Mouse (Mus musculus) MEL (cell line): ENCODE data around the gene Etfdh. TPM values are rescaled to one million over a fixed set of nuclear protein-coding genes. Genes with fewer than 3 reads are reported as not detected.
"Not testable (repeated sequence)": the region's sequence is repeated elsewhere in the genome, so short reads cannot be mapped to it uniquely, and the experiment has no call there.

Experiments
- DNase-seq: peaks from one replicate; pipeline ENCODE4 v3.0.0; 2011; ENCODE audit warnings: low read depth, low spot score
- H3K27ac ChIP-seq: 2 replicates; pipeline ENCODE4 v1.5.1; 2012; ENCODE audit warnings: low read depth, mild to moderate bottlenecking, control low read depth, low read length, moderate library complexity; ENCODE audit not compliant: control insufficient read depth
- H3K27me3 ChIP-seq, 2 experiments: fragments of 150-350 bp in 1 of 2; sonication (generic) in 1 of 2; 2 replicates each; pipeline ENCODE4 v1.6.1; 2012; ENCODE audit warnings: low read length in 2 of 2, mild to moderate bottlenecking in 2 of 2, improper control_type of control experiment in 1 of 2, moderate library complexity in 1 of 2; ENCODE audit not compliant: insufficient read depth in 2 of 2, control insufficient read depth in 1 of 2
- H3K36me3 ChIP-seq, 2 experiments: 2 replicates each; pipeline ENCODE4 v1.6.1; 2012 to 2014; ENCODE audit warnings: low read length in 2 of 2, improper control_type of control experiment in 1 of 2, inconsistent platforms in 1 of 2, mild to moderate bottlenecking in 1 of 2; ENCODE audit not compliant: insufficient read depth in 2 of 2, control insufficient read depth in 1 of 2
- H3K4me1 ChIP-seq, 2 experiments: fragments of 150-350 bp in 1 of 2; sonication (generic) in 1 of 2; 2 replicates each; pipeline ENCODE4 v1.6.1; 2012; ENCODE audit warnings: low read length in 2 of 2, improper control_type of control experiment in 1 of 2, mild to moderate bottlenecking in 1 of 2; ENCODE audit not compliant: insufficient read depth in 2 of 2, control insufficient read depth in 1 of 2
- H3K4me3 ChIP-seq, 2 experiments: fragments of 150-350 bp in 1 of 2; sonication (generic) in 1 of 2; 2 replicates each; pipeline ENCODE4 v1.5.1; 2012; ENCODE audit warnings: low read depth in 2 of 2, low read length in 2 of 2, mild to moderate bottlenecking in 2 of 2, moderate library complexity in 2 of 2, control low read depth in 1 of 2, improper control_type of control experiment in 1 of 2; ENCODE audit not compliant: control insufficient read depth in 1 of 2, insufficient read depth in 1 of 2
- H3K79me2 ChIP-seq: 2 replicates; pipeline ENCODE4 v1.6.1; 2012; ENCODE audit warnings: mild to moderate bottlenecking, low read length, moderate library complexity; ENCODE audit not compliant: control insufficient read depth, poor library complexity, insufficient read depth
- H3K9ac ChIP-seq: 2 replicates; pipeline ENCODE4 v1.6.1; 2012; ENCODE audit warnings: low read depth, mild to moderate bottlenecking, control low read depth, low read length, moderate library complexity; ENCODE audit not compliant: control insufficient read depth, poor library complexity, severe bottlenecking
- H3K9me3 ChIP-seq: fragments of 150-350 bp; sonication (generic); replicated peaks from 2 replicates; pipeline ENCODE4 v1.6.1; 2012; ENCODE audit warnings: mild to moderate bottlenecking, low read length, improper control_type of control experiment, moderate library complexity; ENCODE audit not compliant: insufficient read depth
- BHLHE40 ChIP-seq: IDR thresholded peaks from 2 replicates; pipeline ENCODE4 v1.6.1; 2012; ENCODE audit warnings: low read depth, mild to moderate bottlenecking, inconsistent platforms, low read length, improper control_type of control experiment, borderline replicate concordance
- CHD1 ChIP-seq: IDR thresholded peaks from 2 replicates; pipeline ENCODE4 v1.6.1; 2012; ENCODE audit warnings: low read depth, mild to moderate bottlenecking, inconsistent platforms, low read length, improper control_type of control experiment
- E2F4 ChIP-seq: IDR thresholded peaks from 2 replicates; pipeline ENCODE4 v1.6.1; 2011; ENCODE audit warnings: low read depth, low read length, improper control_type of control experiment, borderline replicate concordance
- EP300 ChIP-seq, 2 experiments: IDR thresholded peaks; 2 replicates each; pipeline ENCODE4 v1.6.1; 2011; ENCODE audit warnings: improper control_type of control experiment in 2 of 2, low read length in 2 of 2, low read depth in 1 of 2, mild to moderate bottlenecking in 1 of 2
- ETS1 ChIP-seq: IDR thresholded peaks from 2 replicates; pipeline ENCODE4 v1.6.1; 2012; ENCODE audit warnings: low read depth, mild to moderate bottlenecking, inconsistent platforms, low read length, improper control_type of control experiment, moderate library complexity
- GATA1 ChIP-seq: IDR thresholded peaks from 2 replicates; pipeline ENCODE4 v1.6.1; 2011; ENCODE audit warnings: low read depth, low read length, improper control_type of control experiment
- HCFC1 ChIP-seq: IDR thresholded peaks from 2 replicates; pipeline ENCODE4 v1.6.1; 2012; ENCODE audit warnings: low read depth, mild to moderate bottlenecking, inconsistent platforms, low read length, improper control_type of control experiment, moderate library complexity
- JUND ChIP-seq: IDR thresholded peaks from 2 replicates; pipeline ENCODE4 v1.6.1; 2011; ENCODE audit warnings: low read depth, mild to moderate bottlenecking, improper control_type of control experiment, low read length
- KAT2A ChIP-seq: conservative IDR thresholded peaks from 2 replicates; pipeline ENCODE4 v1.6.1; 2012; ENCODE audit warnings: low read depth, low read length, improper control_type of control experiment, inconsistent platforms
- MAFK ChIP-seq: IDR thresholded peaks from 2 replicates; pipeline ENCODE4 v1.6.1; 2011; ENCODE audit warnings: low read depth, mild to moderate bottlenecking, low read length, improper control_type of control experiment, borderline replicate concordance
- MAX ChIP-seq: IDR thresholded peaks from 2 replicates; pipeline ENCODE4 v1.6.1; 2011; ENCODE audit warnings: low read length, improper control_type of control experiment
- MAZ ChIP-seq: IDR thresholded peaks from 2 replicates; pipeline ENCODE4 v1.6.1; 2012; ENCODE audit warnings: low read depth, mild to moderate bottlenecking, inconsistent platforms, low read length, improper control_type of control experiment
- MEF2A ChIP-seq: IDR thresholded peaks from 2 replicates; pipeline ENCODE4 v1.6.1; 2014; ENCODE audit warnings: low read depth, mild to moderate bottlenecking, inconsistent platforms, low read length, improper control_type of control experiment; ENCODE audit not compliant: poor library complexity, insufficient replicate concordance, severe bottlenecking; ENCODE audit errors: extremely low read depth
- MXI1 ChIP-seq: IDR thresholded peaks from 2 replicates; pipeline ENCODE4 v1.6.1; 2011; ENCODE audit warnings: mild to moderate bottlenecking, low read depth, low read length, improper control_type of control experiment
- MYC ChIP-seq: IDR thresholded peaks from 2 replicates; pipeline ENCODE4 v1.6.1; 2011; ENCODE audit warnings: low read depth, mild to moderate bottlenecking, low read length, improper control_type of control experiment, moderate library complexity
- NELFE ChIP-seq: IDR thresholded peaks from 2 replicates; pipeline ENCODE4 v1.6.1; 2011; ENCODE audit warnings: low read depth, low read length, improper control_type of control experiment
- POLR2AphosphoS2 ChIP-seq: IDR thresholded peaks from 2 replicates; pipeline ENCODE4 v1.6.1; 2011; ENCODE audit warnings: low read length, improper control_type of control experiment
- POLR2AphosphoS5 ChIP-seq: IDR thresholded peaks from 2 replicates; pipeline ENCODE4 v1.6.1; 2012; ENCODE audit warnings: low read depth, borderline replicate concordance, mild to moderate bottlenecking, inconsistent platforms, low read length, moderate library complexity, mixed read lengths
- RAD21 ChIP-seq: IDR thresholded peaks from 2 replicates; pipeline ENCODE4 v1.6.1; 2011; ENCODE audit warnings: mild to moderate bottlenecking, low read depth, low read length, improper control_type of control experiment
- RCOR1 ChIP-seq: IDR thresholded peaks from 2 replicates; pipeline ENCODE4 v1.6.1; 2012; ENCODE audit warnings: low read depth, mild to moderate bottlenecking, inconsistent platforms, low read length, improper control_type of control experiment
- SIN3A ChIP-seq: IDR thresholded peaks from 2 replicates; pipeline ENCODE4 v1.6.1; 2012; ENCODE audit warnings: low read length, improper control_type of control experiment, inconsistent platforms
- TAL1 ChIP-seq: IDR thresholded peaks from 2 replicates; pipeline ENCODE4 v1.6.1; 2012; ENCODE audit warnings: mild to moderate bottlenecking, inconsistent platforms, low read length, moderate library complexity, mixed read lengths
- TCF12 ChIP-seq: IDR thresholded peaks from 2 replicates; pipeline ENCODE4 v1.6.1; 2014; ENCODE audit warnings: low read depth, mild to moderate bottlenecking, inconsistent platforms, low read length, improper control_type of control experiment, moderate library complexity
- ZC3H11A ChIP-seq: IDR thresholded peaks from 2 replicates; pipeline ENCODE4 v1.6.1; 2012; ENCODE audit warnings: low read depth, mild to moderate bottlenecking, inconsistent platforms, low read length, improper control_type of control experiment
- polyA plus RNA-seq, 2 experiments: library from polyadenylated mRNA; stranded (reverse) in 1 of 2; unstranded in 1 of 2; fragments of >175 nt in 1 of 2; fragments of >200 nt in 1 of 2; gene quantifications; 2 replicates each; pipeline versions ENCODE4 v1.2.1 to v1.2.4; 2012; ENCODE audit warnings: low replicate concordance in 2 of 2, low read depth in 1 of 2; ENCODE audit not compliant: insufficient read length in 2 of 2, insufficient read depth in 1 of 2, missing spikeins in 1 of 2
- total RNA-seq: library from RNA; depleted of rRNA; stranded (reverse); fragments of 300-350 nt; gene quantifications from 2 replicates; pipeline ENCODE4 v1.2.3, GENCODE M21; 2012

The Etfdh gene
- total and polyA plus RNA-seq, 3 experiments, result 37.6 to 47.7 TPM; not detected in 1

DNA sequence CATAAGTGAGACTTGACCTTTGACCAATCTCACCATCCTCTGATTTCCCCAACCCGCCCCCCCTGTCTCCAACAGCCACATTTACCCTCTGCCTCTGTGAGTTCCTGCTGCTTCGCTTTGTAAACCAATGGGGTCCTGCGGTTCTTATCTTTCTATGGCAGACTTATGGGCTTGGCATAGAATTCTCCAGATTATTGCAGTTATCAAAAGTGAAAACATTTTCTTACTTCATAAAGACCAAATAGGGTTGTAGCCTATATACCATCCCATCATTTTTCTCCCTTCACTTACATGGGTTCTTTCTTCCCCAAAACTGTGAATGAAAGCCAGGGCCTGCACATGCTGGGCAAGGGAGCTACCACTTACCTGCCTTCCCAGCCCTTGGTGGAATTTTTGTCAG, 55.0 kb downstream of the Etfdh start:
- Histone ChIP-seq H3K4me3 (no peak overlapping the region), H3K36me3 (peaks cover 0 to 9% of the 10 kb centered on the region in 2 experiments; a peak in 2 of 4 replicates), H3K27ac (peak overlapping the region; percentile 81), H3K4me1 (peaks cover 12 to 14% of the 10 kb centered on the region in 2 experiments), H3K9me3 (no peaks in the 10 kb centered on the region), H3K79me2 (no peaks in the 10 kb centered on the region), H3K27me3 (no peaks in the 10 kb centered on the region), H3K9ac (peak overlapping the region; percentile 4; the same call in 1 of the 2 replicates)
- TF ChIP-seq EP300 (IDR thresholded peaks at IDR 0.05; ENCODE audit: low read depth in 1 of 2, low read length in 2 of 2) (peak; percentile 95 to 96), MAZ (0 out of 2 replicates have a peak, but pooled peaks have one; percentile 47), HCFC1 (peak; percentile 30; the same call in 1 of the 2 replicates), ZC3H11A (0 out of 2 replicates have a peak, but pooled peaks have one; percentile 14), NELFE (no peak), MAX (0 out of 2 replicates have a peak, but pooled peaks have one; percentile 25), MYC (peak; percentile 71), BHLHE40 (0 out of 2 replicates have a peak, but pooled peaks have one; percentile 23), ETS1 (peak; percentile 89), KAT2A (no peak), TAL1 (peak; percentile 93), RCOR1 (peak; percentile 98), JUND (no peak), RAD21 (no peak), CHD1 (no peak), MAFK (peak; percentile 58; the same call in 1 of the 2 replicates), MXI1 (peak; percentile 60; the same call in 1 of the 2 replicates), POLR2AphosphoS5 (no peak), MEF2A (0 out of 2 replicates have a peak, but pooled peaks have one; percentile 33), E2F4 (no peak), GATA1 (peak; percentile 97), POLR2AphosphoS2 (no peak), SIN3A (peak; percentile 59; the same call in 1 of the 2 replicates), TCF12 (peak; percentile 98)
- DNase-seq, result peak; percentile 88

DNA sequence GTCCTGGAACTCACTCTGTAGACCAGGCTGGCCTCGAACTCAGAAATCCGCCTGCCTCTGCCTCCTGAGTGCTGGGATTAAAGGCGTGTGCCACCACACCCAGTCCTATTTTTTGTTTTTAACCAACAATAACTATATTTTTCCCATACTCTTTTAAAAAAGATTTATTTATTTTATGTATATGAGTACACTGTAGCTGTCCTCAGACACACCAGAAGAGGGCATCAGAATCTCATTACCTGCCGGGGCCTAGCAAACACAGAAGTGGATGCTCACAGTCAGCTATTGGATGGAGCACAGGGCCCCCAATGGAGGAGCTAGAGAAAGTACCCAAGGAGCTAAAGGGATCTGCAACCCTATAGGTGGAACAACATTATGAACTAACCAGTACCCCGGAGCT, 55.9 kb downstream of the Etfdh start:
- not testable (repeated sequence) for H3K79me2 ChIP-seq, H3K27me3 ChIP-seq, DNase-seq, H3K27ac ChIP-seq, H3K4me3 ChIP-seq, H3K9ac ChIP-seq, H3K9me3 ChIP-seq
- Histone ChIP-seq H3K4me1 (peaks cover 17 to 20% of the 10 kb centered on the region in 2 experiments), H3K36me3 (peaks cover 0 to 15% of the 10 kb centered on the region in 2 experiments; a peak in 2 of 4 replicates)
